Mouse (Mus musculus) embryo, embryonic 11.5 days (tissue): ENCODE measurements at regions not wholly inside any gene's neighbourhood (a gene's known extent, or its start where the extent isn't known, plus 50 kb on each side); places are given as distances from the start of the nearest gene placed in this dataset.
A peak's percentile ranks its signal among the peaks of the same experiment; 100 is the strongest.

Experiments
- DNase-seq: peaks from one replicate; pipeline ENCODE4 v3.0.0-alpha.2; 2012; ENCODE audit warnings: low read depth, low spot score

- no peak for DNase-seq
Measured at GRCm38 (mm10) chr12:86579716-86580115, 98.8 kb upstream of the Vash1 start.

- DNase-seq = no peak
Measured at GRCm38 (mm10) chr12:86580132-86580718, 98.3 kb upstream of the Vash1 start.

- no peak for DNase-seq
Measured at GRCm38 (mm10) chr12:86582076-86582475, 96.4 kb upstream of the Vash1 start.

- no peak for DNase-seq
Measured at GRCm38 (mm10) chr12:86588010-86588409, 90.5 kb upstream of the Vash1 start.

- no peak for DNase-seq
Measured at GRCm38 (mm10) chr12:86592509-86592908, 86.0 kb upstream of the Vash1 start.

GRCm38 (mm10) chr12:86594647-86595046 is 83.9 kb upstream of the Vash1 start:
- no peak for DNase-seq

- no peak for DNase-seq
Measured at GRCm38 (mm10) chr12:86600041-86600440, 78.5 kb upstream of the Vash1 start.

GRCm38 (mm10) chr12:86603521-86603920 is 75.0 kb upstream of the Vash1 start:
- DNase-seq = no peak

GRCm38 (mm10) chr12:86612431-86613040 is 66.0 kb upstream of the Vash1 start:
- no peak for DNase-seq

GRCm38 (mm10) chr12:86614156-86614555 is 64.3 kb upstream of the Vash1 start:
- DNase-seq = peak; percentile 19

- DNase-seq = no peak
Measured at GRCm38 (mm10) chr12:86616327-86616726, 62.2 kb upstream of the Vash1 start.

GRCm38 (mm10) chr12:86624195-86624594 is 54.3 kb upstream of the Vash1 start:
- DNase-seq = no peak

GRCm38 (mm10) chr12:86626684-86627083 is 51.8 kb upstream of the Vash1 start:
- DNase-seq = no peak

GRCm38 (mm10) chr12:86628050-86628782 is 50.3 kb upstream of the Vash1 start:
- no peak for DNase-seq
